Mouse (Mus musculus) CD4-positive, CD25-positive, alpha-beta regulatory T cell, adult 9 weeks (primary cell): Measurements from ENCODE around the gene Eif3j1. TPM values are rescaled to one million over a fixed set of nuclear protein-coding genes. Genes with fewer than 3 reads are reported as not detected.

Experiments
- polyA plus RNA-seq: library from polyadenylated mRNA; unstranded; fragments of 100-300 nt; shearing (Covaris generic); gene quantifications from one replicate; pipeline ENCODE4 v1.2.1, GENCODE M21; 2017

The Eif3j1 gene
- 5.8 TPM for polyA plus RNA-seq

DNA sequence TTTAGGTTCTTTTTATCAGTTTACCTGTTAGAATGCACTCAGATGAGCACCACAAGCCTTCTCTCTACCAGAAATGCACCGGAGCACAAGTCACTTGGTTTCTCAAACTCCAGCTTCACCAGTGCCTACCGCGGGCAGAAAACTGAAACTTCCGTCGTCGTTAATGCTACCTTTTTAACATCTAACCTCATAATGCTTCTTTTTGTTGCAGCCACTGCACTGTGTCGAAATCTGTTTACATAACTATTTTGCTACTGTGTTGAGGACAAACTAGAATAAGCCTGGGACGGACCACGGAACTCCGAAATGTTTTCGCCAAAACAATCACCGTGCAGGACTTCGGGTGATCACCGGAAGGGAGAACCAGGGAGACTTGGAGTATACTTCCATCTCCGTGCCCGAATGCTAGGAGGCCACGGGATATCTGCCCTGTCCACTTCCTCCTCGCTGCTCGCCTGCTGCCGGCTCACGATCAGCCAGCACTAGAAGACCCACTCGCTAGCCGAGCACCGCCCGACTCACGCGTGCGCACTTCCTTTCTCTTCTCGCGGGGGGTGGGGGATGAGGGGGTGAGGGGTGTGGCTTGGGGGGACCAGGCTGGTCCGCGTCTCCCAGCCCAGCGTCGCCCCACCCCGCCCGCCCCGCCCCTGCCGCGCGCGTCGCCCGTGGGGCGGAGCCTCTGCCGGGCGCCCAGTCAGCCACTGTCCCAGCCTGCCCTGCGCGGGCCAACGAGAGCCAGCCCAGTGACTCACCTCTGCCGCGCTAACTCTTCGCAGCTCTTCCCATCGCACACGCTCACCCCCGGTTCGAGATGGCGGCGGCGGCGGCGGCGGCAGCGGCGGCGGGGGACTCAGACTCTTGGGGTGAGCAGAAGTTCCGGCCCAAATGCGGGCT, at the start of gene Eif3j1:
Gene Eif3j1, plus strand, starts transcription at position 685 of the 894 bp plus-strand sequence.

Other genes starting within 250 kb of the Eif3j1 start
- gene Frmd5, start 221.5 kb upstream of the Eif3j1 start, polyA plus RNA-seq, result 0.88 TPM
- 1.3 TPM for gene Casc4, start 161.6 kb upstream of the Eif3j1 start, polyA plus RNA-seq
- 64.5 TPM for gene Ctdspl2, start 72.5 kb upstream of the Eif3j1 start, polyA plus RNA-seq
- not detected for gene Mageb3, start 72.5 kb upstream of the Eif3j1 start, polyA plus RNA-seq
- 12.7 TPM for gene Spg11, start 89.8 kb downstream of the Eif3j1 start, polyA plus RNA-seq
- gene B2m, start 119.1 kb downstream of the Eif3j1 start, polyA plus RNA-seq, result 7,957 TPM
- gene Trim69, start 132.2 kb downstream of the Eif3j1 start, polyA plus RNA-seq, result 0.21 TPM
- 1.6 TPM for gene Patl2, start 157.6 kb downstream of the Eif3j1 start, polyA plus RNA-seq
- not detected for gene Terb2, start 157.7 kb downstream of the Eif3j1 start, polyA plus RNA-seq
- 3.9 TPM for gene Sord, start 206.2 kb downstream of the Eif3j1 start, polyA plus RNA-seq